Mouse (Mus musculus) stomach, postnatal 0 days (tissue): ENCODE measurements around the gene Mmp15. TPM values are rescaled to one million over a fixed set of nuclear protein-coding genes. Genes with fewer than 3 reads are reported as not detected.
"Not testable (repeated sequence)": the region's sequence is repeated elsewhere in the genome, so short reads cannot be mapped to it uniquely, and the experiment has no call there.

Experiments
- ATAC-seq: fragments of 200-750 bp; cut with Nextera tagmentation; 2 replicates; pipeline ENCODE4 v1.8.0; 2017; ENCODE audit not compliant: low FRiP score, low TSS enrichment
- DNase-seq: peaks from one replicate; pipeline ENCODE4 v3.0.0-alpha.2; 2016; ENCODE audit warnings: low spot score
- H3K27ac ChIP-seq: fragments of 300-500 bp; sonication (generic); replicated peaks from 2 replicates; pipeline ENCODE4 v1.5.1; 2014; ENCODE audit warnings: mild to moderate bottlenecking, control low read depth
- H3K27me3 ChIP-seq: fragments of 300-500 bp; sonication (generic); 2 replicates; pipeline ENCODE4 v1.6.1; 2014; ENCODE audit warnings: low read length; ENCODE audit not compliant: control insufficient read depth, insufficient read depth
- H3K36me3 ChIP-seq: fragments of 300-500 bp; sonication (generic); 2 replicates; pipeline ENCODE4 v1.6.1; 2014; ENCODE audit warnings: low read length, mixed read lengths; ENCODE audit not compliant: control insufficient read depth, insufficient read depth
- H3K4me1 ChIP-seq: fragments of 300-500 bp; sonication (generic); replicated peaks from 2 replicates; pipeline ENCODE4 v1.6.1; 2014; ENCODE audit warnings: antibody characterized with exemption; ENCODE audit not compliant: control insufficient read depth, insufficient read depth
- H3K4me2 ChIP-seq: fragments of 300-500 bp; sonication (generic); replicated peaks from 2 replicates; pipeline ENCODE4 v1.6.1; 2014; ENCODE audit warnings: low read depth, mild to moderate bottlenecking, control low read depth, moderate library complexity
- H3K4me3 ChIP-seq: fragments of 300-500 bp; sonication (generic); 2 replicates; pipeline ENCODE4 v1.5.1; 2014; ENCODE audit warnings: low read depth, low read length, control low read depth
- H3K9ac ChIP-seq: fragments of 300-500 bp; sonication (generic); 2 replicates; pipeline ENCODE4 v1.6.1; 2014; ENCODE audit warnings: mild to moderate bottlenecking, low read length, control low read depth, mixed read lengths
- H3K9me3 ChIP-seq: fragments of 300-500 bp; sonication (generic); 2 replicates; pipeline ENCODE4 v1.6.1; 2016; ENCODE audit warnings: low read length; ENCODE audit not compliant: control insufficient read depth
- CTCF ChIP-seq: IDR thresholded peaks from 2 replicates; pipeline ENCODE4 v1.5.1; 2016; ENCODE audit warnings: antibody characterized with exemption, low read depth, mild to moderate bottlenecking, moderate library complexity
- EP300 ChIP-seq: optimal IDR thresholded peaks from 2 replicates; pipeline ENCODE3; 2016; ENCODE audit warnings: antibody characterized with exemption
- WGBS: fragments of 180-500 bp; shearing (Covaris S2); extraction: QIAGEN DNeasy Blood & Tissue Kit; methylation state at CpG from one replicate; pipeline ENCODE4 v1.1.7; 2014; 5-methylcytosine and 5-hydroxymethylcytosine counted together
- polyA plus RNA-seq: library from polyadenylated mRNA; unstranded; fragments of >200 nt; fragmentation: Nextera tagmentation; extraction: Ambion mirVana; gene quantifications from 2 replicates; pipeline ENCODE4 v1.2.1, GENCODE M21; 2015

Mmp15 gene
- polyA plus RNA-seq, 1 experiment from 2014 or later, result 19.0 TPM

DNA sequence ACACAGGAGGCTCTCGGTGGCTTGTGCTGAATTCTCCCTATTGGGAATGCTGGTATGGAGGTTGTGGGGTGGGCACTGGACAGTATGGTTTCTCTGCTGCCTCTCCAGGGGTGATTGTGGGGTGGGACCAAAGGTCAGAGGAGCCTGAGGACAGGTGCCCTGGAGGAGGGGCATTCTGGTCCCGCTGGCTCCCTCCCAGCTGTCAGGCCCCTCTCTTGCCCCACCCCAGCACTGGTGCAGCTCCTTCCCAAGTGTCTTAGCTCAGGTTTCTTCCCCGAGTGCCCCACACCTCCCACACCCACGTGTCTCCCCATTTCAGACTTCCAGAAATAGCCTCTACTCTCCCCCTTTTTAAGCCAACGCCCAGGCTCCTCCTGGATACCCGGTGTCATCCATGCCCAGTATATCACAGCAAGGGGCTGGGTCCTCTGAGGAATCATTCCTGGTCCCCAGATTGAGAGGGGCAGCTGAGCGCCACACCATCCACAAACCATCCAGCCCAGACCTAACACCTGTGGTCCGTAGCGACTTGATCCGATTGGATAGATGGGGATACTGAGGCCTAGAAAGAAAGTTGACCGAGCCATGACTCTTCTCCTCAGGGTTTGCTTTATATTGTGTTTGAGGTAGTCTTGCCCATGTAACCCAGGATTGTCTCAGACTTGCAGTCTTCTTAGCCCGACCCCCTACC lies 24.4 kb downstream of the Mmp15 start:
- H3K27me3 ChIP-seq, result no peaks in the 10 kb centered on the region
- no peaks in the 10 kb centered on the region for H3K4me1 ChIP-seq
- 0 out of 2 replicates have a peak overlapping the region, but pooled peaks have one; percentile 25 for H3K27ac ChIP-seq
- no peak for ATAC-seq
- 69% methylated on average over 12 of the region's 12 CpGs for WGBS
- H3K4me2 ChIP-seq, result no peak overlapping the region
- H3K4me3 ChIP-seq, result no peak overlapping the region
- DNase-seq, result no peak
- no peak overlapping the region for H3K9ac ChIP-seq
- H3K9me3 ChIP-seq, result no peaks in the 10 kb centered on the region
- TF ChIP-seq CTCF, result no peak
- TF ChIP-seq EP300, result no peak
- H3K36me3 ChIP-seq, result 0 out of 2 replicates have a peak, but pooled peaks cover 3% of the 10 kb centered on the region

DNA sequence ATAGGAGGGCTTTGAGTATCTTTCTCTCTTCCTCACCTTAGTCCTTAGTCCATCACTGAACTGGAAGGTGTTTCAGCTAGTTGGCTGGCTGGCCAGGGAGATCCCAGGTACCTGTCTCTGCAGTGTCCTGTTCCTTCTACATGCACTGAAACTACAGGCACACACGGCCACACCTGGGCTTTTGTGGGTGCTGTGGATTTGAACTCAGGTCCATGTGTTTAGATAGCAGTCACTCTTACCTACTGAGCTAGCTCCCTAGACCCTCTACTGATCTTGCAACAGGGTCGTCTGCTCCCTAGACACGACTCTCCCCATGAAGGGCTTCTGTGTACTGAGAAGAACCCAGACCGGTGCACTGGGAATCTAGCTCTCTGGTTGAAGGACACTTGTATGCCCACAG lies 25.0 kb downstream of the Mmp15 start:
- Histone ChIP-seq H3K9me3 (no peaks in the 10 kb centered on the region), H3K9ac (no peak overlapping the region), H3K4me3 (no peak overlapping the region), H3K27me3 (no peaks in the 10 kb centered on the region), H3K27ac (peak overlapping the region; percentile 87), H3K4me2 (no peak overlapping the region), H3K4me1 (no peaks in the 10 kb centered on the region), H3K36me3 (0 out of 2 replicates have a peak, but pooled peaks cover 3% of the 10 kb centered on the region)
- DNase-seq (no peak), ATAC-seq (no peak)
- TF ChIP-seq CTCF (no peak), EP300 (no peak)
- WGBS, result 70% methylated on average over 4 of the region's 4 CpGs

DNA sequence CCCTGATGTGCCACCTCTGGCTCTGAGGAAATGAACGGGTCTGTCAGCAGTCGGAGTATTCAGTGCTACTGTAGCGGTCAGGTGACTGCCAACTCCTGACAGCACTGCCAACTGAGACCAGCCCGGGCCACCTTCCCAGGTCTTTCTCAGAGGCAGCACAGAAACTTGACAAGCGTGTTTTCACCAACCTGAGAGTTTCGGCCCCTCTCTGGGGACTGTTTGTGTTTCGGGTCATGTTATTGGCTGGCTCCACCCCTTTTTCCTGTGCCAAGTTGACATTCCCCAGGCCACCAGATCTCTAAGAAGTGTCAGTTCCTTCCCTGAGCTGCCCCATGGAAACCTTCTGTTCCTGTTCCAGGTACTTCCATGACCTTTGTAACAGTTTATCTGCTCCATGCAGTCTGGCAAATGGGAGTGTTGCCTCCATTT lies 25.8 kb downstream of the Mmp15 start:
- Histone ChIP-seq H3K27me3 (no peaks in the 10 kb centered on the region), H3K9ac (no peak overlapping the region), H3K4me1 (no peaks in the 10 kb centered on the region), H3K4me2 (no peak overlapping the region), H3K36me3 (no peaks in the 10 kb centered on the region), H3K9me3 (no peaks in the 10 kb centered on the region), H3K27ac (peak overlapping the region; percentile 87), H3K4me3 (no peak overlapping the region)
- 10% methylated on average over 7 of the region's 7 CpGs for WGBS
- DNase-seq (peak; percentile 89), ATAC-seq (peak; percentile 89)
- TF ChIP-seq EP300 (no peak), CTCF (no peak)

DNA sequence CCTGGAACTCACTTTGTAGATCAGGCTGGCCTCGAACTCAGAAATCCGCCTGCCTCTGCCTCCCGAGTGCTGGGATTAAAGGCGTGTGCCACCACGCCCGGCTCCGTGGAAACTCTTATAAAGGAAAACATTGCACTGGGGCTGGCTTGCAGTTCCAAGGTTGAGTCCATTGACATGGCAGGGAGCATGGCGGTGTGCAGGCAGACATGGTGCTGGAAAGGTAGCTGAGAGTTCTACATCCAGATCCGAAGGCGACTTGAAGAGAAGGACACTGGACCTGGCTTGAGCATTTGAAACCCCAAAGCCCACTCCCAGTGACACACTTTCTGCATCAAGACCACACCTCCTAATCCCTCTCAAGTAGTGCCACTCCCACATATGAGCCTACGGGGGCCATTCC lies 26.9 kb downstream of the Mmp15 start:
- H3K9ac ChIP-seq, DNase-seq, H3K4me3 ChIP-seq, H3K27me3 ChIP-seq, H3K4me1 ChIP-seq, H3K36me3 ChIP-seq, H3K27ac ChIP-seq, H3K4me2 ChIP-seq, ATAC-seq, H3K9me3 ChIP-seq: not testable (repeated sequence)
- 96% methylated on average over 11 of the region's 11 CpGs for WGBS

DNA sequence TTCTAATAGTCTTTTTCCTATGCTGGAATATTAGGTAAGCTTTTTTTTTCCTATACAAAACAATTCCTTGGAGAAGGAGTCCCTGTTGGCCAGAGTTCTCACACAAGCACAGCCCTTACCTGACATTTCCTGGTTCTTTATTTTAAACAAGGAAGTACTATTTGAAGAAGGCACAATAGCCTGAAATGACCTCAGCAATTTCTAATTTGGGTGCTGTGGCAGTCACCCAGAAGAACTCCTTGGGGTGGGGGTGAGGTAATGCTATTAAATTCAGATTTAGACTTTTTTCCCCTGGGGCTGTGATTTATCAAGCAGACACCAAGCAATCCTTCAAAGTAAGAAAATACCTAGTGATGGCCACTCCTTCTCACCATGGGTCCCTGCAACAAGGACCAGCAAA lies 28.9 kb downstream of the Mmp15 start:
- no peaks in the 10 kb centered on the region for H3K9me3 ChIP-seq
- DNase-seq, result no peak
- H3K4me3 ChIP-seq, result no peak overlapping the region
- H3K27ac ChIP-seq, result no peak overlapping the region
- no peak overlapping the region for H3K9ac ChIP-seq
- no peaks in the 10 kb centered on the region for H3K27me3 ChIP-seq
- no peak overlapping the region for H3K4me2 ChIP-seq
- H3K36me3 ChIP-seq, result no peaks in the 10 kb centered on the region
- TF ChIP-seq CTCF (no peak), EP300 (no peak)
- no peaks in the 10 kb centered on the region for H3K4me1 ChIP-seq
- no peak for ATAC-seq

DNA sequence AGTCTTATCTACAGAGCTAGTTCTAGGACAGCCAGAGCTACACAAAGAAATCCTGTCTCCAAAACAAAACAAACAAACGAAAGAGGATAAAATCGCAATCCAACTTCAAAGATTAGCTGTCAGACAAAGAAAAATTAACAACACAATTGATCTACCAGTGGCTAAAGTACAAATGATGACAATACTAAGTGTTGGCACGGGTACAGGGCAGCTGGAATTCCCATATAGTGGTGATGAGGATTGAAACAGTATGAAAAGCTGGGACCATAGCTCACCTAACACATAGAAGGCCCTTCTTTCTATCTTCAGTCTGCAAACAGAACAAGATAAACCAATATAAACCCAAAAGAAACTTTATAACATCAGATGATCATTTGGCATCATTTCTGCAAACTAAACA lies 29.5 kb downstream of the Mmp15 start:
- no peak for DNase-seq
- Histone ChIP-seq H3K36me3 (no peaks in the 10 kb centered on the region), H3K27me3 (no peaks in the 10 kb centered on the region), H3K27ac (no peak overlapping the region), H3K4me2 (no peak overlapping the region), H3K4me3 (no peak overlapping the region), H3K4me1 (no peaks in the 10 kb centered on the region), H3K9me3 (no peaks in the 10 kb centered on the region), H3K9ac (no peak overlapping the region)
- TF ChIP-seq EP300, result no peak
- no peak for ATAC-seq
- WGBS, result 81% methylated on average over 3 of the region's 3 CpGs
